Mouse (Mus musculus) embryo, embryonic 10.5 days (tissue): ENCODE measurements around the gene Six1.
A peak's percentile ranks its signal among the peaks of the same experiment; 100 is the strongest.
"Not testable (repeated sequence)": the region's sequence is repeated elsewhere in the genome, so short reads cannot be mapped to it uniquely, and the experiment has no call there.

Source experiments
- DNase-seq: peaks from one replicate; pipeline ENCODE4 v3.0.0-alpha.2; 2015; ENCODE audit warnings: low spot score

Six1 gene

DNA sequence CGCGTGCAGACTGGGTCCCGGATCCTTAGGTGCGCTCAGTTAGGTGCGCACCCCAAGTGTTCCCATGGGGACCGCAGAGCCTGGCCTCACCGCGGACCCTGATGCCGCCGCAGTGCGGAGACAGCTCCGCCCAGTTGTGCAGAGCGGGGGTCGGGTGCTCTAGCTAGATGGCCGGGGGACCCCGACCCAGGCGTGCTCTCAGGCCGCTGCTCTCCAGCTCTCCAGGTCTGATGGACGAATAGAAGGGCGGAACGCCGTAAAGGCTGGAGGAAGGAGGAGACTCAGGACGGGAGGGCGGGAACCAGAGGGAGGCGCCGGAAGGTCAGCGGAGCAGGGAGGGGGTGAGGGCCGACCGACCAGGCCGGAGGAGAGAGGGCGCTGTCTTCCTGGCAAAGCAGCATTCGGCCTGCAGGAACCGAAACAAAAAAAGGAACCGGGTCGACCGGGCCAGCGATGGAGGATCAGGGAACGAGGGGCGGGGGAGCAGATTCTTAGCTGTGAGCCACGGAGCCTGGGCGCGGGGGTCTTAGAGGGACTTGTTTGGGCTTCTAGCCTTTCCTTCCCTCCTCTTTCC is at the start of gene Six1:
Gene Six1 (minus strand): TSS at position 220 of the 574 bp plus-strand sequence.
- DNase-seq = peak; percentile 91

DNA sequence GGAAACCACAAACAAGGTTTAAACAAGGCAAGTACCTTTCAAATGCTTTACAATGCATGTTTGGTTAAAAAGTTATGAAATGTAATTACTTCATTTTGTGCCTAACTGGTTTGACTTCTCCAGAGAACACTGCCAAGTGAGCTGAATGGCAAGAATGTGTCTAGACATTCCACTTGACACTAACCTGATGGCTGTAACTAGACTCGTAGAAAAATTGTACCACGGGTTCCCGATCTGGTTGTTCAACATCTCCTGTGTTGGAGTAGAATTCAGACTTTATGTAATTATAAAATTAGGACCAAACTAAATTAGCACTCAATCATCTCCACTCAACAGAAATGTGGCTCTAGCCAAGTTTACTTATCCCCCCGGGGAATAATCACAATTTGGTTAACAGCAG is 44.9 kb upstream of the Six1 start:
- DNase-seq = no peak

DNA sequence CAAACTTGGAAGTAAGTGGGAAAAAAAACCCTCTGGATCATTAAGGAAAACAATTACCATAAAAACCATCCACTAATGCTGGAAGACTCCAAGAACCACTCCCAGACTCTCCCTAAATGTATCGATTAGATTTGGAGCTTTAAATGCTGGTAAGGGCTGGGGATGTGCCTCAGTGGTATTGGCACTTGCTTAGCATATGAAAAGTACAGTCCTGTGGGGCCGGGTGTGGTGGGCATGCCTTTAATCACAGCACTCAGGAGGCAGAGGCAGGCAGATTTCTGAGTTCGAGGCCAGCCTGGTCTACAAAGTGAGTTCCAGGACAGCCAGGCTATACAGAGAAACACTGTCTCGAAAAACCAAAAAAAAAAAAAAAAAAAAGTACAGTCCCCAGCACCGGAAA is 42.5 kb upstream of the Six1 start:
- DNase-seq = not testable (repeated sequence)

DNA sequence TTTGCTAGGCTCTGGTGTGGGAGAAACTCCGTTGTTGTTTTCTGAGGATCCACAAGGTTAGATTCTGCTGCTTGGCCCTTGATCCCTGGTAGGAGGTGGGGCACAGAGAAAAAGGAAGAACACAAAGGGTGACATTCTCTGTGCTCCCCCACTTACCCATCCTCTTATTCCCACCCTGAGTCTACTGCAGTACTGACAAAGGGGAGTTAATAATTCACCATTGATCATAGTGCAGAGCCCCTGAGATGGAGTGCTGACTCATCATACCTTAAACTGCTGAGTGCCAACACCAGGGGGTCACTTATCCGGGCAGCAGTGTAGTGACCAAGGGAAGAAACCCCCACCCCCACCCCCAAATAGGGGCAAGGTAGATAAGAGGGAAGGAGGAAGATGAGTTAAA is 40.9 kb upstream of the Six1 start:
- DNase-seq = no peak

DNA sequence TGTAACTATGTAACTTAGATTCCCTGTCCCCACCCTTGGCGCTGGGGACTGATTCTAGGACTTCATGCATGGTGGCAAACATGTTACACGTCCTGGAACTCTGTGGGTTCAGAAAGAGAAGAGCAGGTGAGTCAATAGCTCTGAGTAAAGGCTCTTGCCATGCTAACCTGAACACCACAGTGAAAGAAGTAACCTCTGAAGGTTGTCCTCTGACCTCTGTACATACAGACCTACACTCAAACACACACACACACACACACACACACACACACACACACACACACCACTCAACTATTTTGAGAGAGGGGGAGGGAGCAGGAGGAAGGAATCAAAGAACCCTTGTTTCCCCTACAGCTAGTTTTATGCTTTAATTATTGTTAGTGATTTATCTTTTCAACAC is 40.5 kb upstream of the Six1 start:
- no peak for DNase-seq

DNA sequence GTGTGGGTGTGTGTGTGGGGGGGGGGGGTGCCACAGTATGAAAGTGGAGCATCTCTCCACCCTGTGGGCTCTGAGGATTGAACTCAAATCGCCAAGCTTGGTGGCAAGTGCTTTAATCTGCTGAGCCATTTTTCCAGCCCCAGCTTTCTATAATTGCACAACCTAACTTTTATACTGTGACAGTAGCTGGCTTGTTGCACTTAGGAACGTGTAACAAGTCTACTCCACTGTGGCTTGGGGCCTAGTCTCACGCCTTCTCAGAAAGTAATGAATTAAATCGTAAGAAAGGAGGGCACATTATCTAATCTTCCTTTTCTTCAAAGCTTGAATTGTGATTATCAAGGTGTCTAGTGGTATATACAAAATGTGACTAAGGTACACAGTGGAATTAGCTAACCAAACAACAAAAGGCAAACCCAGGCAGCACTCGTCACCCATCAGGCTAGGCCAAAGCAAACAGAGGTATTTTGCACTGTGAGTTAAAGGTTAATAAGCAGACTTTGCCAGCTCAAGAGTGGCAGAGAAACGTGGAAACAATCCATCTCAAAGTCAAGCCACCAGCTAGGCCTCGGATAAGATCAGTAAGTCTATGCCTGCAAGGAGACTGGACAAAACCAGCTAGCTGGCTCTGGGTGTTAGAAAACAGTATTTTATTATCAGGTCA is 37.1 kb upstream of the Six1 start:
- no peak for DNase-seq

DNA sequence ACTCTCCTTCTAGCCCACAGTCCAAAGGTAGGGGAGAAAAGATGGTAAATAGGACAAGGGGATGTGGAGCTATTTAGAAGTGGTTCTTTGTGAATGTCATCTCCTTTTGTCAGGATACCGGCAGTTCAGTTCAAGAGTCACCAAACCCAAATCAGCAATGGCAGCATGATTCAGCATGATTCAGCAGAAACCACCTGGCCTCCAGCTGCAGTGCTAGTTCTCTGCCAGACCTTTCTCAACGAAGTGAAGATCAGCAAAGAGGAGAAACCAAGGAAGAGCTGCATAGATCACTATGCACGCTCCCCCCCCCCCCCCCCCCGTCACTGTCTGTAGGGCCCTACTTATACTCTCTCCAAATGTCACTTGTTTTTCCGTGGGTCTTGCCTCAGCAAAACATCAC is 35.2 kb upstream of the Six1 start:
- DNase-seq = peak; percentile 31

DNA sequence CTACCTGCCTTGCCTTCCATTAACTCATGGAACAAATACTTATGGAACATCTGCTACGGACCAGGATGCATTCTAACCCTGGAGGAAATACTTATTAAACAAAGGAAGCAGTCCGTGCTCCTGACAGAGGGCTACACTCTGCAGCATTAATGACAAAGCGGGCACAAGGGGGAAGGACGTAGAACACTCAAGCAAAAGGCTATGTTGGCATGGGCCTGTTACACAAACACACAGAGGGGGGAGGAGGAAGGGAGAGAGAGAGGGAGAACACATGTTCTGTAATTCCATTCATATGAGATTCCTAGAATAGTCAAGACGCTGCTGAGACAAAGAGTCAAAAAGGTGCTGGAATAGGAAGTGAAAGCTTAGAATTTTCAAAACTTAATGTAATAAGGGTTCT is 34.8 kb upstream of the Six1 start:
- DNase-seq = no peak

DNA sequence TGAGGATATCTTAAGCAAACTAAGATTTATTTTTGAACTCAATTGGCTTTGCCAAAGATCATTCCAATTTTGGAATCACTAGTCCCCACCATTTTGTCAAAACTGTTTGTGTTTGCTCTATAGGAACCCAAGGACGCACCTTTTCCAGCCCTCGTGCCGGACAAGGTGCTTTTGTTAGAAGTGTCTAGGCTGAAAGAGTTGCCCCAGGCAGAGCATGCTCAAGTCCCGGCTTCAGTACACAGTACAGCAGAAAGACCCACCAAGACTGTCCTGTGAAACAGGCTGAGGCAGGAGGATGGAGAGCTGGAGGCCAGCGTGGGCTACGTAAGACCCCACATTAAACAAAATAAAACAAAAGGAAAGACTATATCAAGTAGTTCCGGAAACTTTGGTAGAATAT is 33.4 kb upstream of the Six1 start:
- no peak for DNase-seq

DNA sequence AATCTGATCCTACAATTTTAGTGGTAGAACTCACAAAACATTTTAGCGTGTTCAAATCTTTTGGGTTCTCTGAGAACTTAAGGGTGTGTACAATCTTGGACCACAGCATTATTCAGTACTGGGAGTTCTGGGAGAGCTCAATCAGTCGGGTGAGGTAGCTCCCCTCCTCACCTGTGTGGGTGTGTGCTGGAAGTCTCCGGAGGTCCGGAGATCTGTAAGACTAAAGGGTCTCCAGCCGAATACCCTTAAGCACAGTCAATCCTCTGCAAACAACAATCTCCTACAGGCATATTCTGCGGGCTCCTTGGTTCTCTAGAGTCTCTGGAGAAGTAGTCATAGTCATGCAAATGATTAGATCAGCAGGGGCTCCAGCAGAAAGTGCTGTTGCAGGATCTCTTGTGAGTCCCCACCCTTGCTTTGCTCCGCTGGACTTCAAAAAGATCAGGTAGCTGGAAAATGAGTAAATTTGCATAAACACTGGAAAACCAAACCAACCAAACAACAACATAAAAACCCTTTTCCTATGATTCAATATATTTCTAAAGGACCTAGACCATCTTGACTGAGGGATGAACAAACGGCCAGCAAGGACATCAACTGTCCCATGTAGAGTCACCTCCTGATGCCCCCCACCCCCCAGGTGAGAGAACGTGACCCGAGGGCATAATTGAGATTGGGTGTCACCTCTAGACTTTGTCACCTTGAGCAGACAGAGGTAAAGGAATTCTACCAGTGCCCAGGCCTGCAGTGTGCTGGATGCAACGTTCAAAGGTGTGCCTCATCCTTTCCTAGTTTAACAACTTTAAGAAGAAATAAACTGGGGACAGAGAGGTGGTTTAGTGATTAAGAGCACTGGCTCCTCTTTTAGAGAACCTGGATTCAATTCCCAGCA is 32.3 kb upstream of the Six1 start:
- no peak for DNase-seq

DNA sequence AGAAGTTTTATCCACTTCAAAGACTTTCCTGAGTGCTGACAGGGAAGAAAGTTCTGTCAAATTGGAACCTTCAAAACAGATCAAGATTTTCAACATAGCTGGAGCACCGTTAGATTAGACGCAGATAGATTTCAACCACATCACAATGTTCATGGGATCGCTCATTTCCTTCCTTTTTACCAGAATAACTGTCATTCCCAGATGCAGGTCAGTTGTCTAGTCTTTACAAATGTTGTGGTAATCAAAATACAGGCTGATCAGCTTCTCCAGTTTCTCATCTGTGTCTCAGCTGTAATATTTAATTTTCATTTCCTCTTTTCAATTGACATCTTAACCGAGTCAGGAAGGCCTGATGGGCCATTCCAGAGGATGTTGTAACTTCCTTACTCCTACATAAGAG is 30.1 kb upstream of the Six1 start:
- no peak for DNase-seq

DNA sequence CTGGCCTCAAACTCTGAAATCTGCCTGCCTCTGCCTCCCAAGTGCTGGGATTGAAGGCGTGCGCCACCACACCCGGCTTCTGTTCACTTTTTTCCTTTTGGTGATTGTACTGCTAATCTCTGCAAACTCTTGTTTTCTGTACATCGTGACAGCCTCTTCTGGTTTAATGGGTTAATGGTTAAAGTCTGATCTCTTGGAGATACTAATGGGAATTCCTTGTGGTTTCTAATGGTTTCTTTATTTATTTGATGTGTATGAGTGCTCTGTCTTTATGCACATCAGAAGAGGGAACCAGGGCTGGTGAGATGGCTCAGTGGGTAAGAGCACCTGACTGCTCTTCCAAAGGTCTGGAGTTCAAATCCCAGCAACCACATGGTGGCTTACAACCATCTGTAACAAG is 28.1 kb upstream of the Six1 start:
- not testable (repeated sequence) for DNase-seq

DNA sequence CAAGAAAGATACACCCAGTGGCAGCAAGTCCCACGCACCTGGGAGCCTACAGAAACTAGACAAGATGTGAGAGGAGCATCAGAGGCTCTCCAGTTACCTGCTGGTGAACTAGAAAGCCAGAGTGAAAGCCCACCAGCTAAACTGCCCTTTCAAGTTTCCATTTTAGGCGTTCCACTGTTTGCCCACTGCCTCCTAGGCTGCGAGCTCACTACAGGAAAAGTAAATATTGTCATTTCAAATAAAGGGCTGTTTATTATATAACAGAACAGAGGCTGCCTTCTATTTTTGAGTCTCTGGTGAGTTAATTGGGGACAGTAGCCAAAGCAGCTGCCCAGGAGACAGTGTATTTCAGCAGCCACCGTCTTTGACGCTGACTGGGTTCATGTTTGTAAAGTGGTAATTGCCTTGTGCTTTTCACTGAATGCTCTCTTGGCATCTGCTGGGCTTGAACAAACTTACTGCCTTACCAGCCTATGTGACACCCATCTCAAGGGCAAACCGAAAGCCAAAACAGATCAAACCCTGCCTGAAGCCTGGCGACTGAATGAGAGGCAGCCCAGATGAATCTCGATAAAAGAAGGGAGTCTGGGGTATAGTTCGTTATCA is 7.2 kb upstream of the Six1 start:
- no peak for DNase-seq

DNA sequence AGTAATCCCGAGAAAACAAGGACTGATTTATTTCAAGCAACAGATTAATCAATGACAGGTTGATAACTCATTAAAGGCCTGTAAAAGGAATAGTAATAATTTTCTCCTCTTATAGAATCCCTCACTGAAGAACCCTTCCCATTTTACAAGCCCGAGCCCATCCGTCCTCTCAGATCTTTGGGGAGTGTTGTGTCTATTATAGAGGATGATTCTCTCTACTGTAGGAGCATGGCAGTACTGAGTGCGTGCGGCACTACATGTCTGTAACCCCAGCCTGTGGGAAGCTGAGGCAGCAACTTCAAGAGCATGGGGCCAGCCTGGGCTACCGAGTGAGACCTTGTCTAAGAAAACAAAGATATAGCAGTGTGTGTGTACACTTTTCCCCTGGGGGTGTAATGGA is 3.8 kb upstream of the Six1 start:
- DNase-seq = no peak

DNA sequence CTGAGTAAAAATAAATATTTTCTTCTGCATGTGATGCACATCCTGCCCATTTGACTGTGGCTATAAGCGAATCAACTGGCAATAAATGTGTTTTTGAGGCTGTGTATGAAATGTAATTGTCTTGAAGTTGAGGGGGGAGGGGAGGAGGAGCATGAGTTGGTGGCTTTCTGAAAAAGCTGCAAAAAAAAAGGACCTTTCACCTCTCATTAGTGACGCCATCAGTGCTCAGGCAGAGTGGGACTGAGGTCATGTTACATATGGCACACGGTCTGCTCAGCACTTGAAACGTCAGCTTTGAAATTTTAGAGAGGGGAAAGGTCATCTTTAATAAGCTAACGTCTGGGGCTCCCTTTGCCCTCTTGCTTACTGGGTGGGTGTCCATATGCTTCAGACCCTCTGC is 1.8 kb upstream of the Six1 start:
- peak; percentile 81 for DNase-seq

DNA sequence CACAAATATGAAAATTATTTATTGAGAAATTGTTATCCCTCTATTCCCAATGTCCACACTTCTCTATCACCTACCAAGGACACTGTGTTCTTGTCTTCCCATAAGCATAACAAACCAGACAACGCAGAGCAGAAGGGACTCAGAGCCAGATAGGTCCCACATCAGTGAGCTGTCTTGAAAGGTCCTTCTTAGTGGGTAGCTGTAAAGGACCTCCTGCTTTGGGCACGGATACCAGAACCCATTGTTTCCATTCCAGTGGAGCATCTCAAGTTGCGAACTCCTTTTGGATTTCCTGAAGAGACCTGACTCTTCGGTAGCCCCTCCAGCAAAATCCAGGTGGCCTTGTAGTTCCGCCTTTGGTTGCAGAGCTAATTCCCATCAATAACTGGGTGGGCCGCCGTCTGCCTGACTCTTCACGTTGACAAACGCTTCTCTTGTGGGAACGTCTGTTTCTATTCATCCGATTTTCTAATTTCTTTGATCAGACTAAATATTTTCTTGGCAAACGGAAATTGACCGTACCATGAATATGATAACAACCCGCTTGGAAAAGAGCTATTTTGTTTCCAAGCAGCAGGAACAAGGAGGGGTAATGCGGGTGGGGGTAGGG is 994 bp upstream of the Six1 start:
- peak; percentile 53 for DNase-seq

DNA sequence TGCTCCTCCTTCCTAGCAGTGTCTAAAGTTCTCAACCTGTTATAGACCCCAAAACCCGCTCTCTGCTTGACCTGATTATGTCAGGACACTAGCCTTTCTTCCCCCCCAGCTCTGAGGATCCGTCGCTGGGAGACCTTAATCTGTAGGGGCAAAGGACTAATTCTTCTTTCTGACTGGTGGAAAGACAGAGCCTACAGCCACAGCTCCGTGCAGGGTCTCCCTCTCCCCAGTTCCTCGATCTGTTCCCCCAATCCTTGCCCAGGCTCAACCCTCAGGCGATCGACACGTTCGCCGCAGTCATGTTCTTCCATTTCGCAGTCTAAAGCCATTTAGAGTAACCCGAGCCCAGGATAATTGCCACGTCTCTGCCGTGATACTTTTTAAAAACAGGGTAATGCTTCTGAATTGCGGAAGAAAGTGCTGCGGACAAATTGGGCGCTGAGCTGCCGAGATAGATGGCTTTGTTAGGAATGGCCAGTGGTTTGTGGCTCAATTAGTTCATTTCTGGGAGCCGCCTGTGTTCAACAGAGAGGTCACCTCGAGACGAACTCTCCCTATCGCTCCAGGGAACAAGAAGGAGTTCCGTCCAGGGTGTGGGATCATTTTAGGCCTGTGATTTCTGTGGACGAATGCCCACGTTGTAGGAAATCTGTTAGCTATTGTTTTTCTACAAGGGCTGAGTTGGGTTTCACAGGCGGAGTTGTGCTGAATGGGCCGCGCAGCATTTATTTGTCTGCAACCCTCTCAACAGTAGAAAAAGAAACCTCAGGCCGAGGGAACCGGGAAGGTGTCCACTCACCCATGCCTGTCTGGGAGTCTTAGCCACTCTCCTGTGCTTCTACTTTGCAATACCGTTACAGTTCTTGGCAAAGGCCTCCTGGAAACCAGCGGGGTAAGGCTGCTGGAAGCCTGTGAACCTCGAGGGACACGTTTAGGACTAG is 766 bp downstream of the Six1 start:
- peak; percentile 70 for DNase-seq

DNA sequence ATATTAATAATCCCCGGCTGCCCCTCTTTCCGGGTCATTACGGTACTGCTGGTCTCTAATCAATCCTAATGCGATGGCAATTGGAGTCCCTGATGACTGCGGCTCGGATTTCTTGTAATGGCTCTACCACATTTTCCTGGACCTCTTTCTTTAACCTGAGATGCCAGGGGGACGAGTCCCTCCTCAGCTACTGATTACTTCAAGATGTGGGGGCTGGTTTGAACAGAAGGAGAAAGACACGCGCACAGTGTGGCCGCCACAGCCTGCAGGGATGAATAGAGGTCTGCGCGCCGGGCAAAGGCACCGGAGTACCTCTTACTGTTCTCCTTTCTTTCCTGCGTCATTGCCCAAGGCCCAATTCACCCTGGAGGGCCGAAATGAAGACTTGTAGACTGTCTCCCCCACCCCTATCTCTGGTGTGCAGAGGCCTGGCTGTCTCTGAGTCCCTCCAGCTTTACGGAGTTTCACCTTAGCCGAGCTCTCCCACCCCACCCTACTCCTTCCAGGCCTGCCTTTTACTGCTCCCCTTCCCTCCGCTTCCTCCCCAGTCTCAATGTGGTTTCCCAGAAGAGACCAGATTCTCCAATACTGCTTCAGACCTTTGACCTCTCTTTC is 1.5 kb downstream of the Six1 start:
- DNase-seq = peak; percentile 92

DNA sequence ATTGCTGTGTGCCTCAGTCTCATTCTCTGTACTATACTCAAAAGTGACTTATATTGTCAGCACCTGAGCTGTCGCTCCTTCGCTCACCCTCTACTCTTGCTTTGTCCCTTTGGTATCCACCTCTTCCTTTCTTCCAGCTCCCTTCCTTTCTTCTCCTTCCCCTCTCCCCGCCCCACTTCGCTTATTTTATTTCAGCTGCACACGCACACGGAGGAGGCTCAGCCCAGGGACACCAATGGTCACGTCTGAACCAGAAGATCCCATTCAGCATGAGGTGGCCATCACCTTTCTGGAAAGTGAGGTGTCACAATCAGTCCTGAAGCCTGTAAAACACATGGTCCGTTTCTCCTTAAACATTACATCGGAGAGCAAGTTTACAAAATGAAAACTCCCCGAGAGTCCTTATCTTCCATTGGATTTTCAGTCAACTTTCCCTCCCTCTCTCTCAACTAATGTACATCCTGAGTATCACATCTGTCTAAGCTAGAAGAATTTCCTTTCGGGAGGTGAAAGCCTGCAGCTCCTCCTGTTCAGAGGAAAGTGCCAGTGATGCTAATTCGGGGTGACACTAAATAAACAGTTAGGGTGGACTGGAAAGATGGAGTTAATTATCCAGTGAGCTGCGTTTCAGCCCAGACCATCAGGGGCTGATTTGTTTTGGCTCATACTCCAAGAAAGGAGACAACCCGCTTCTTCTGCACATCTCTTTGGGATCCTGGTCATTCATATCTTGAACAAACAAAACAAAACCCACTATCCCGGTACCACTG is 2.7 kb downstream of the Six1 start:
- DNase-seq = peak; percentile 80

DNA sequence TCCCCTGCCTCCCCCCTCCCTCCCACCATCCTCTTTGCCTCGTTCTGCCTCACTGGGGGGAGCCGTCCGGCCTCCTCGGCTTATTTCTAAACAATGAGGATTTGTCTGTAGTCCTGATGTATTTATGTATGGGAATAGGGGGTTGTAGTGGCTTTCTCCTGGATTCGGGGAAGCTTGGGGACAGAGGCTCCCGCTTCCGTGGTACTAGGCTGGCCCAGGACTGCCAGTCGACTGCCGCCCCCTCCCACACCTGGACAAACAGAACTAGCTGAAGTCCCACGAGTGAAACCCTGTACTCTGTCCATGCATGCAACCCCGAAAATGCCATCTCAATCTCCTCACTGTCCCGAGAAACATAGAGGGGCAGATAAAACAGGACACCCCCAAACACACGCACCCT is 3.4 kb downstream of the Six1 start:
- no peak for DNase-seq
